Comparison of ENCODE assay signal across 30 mouse cellular contexts in the genomic region with DNA sequence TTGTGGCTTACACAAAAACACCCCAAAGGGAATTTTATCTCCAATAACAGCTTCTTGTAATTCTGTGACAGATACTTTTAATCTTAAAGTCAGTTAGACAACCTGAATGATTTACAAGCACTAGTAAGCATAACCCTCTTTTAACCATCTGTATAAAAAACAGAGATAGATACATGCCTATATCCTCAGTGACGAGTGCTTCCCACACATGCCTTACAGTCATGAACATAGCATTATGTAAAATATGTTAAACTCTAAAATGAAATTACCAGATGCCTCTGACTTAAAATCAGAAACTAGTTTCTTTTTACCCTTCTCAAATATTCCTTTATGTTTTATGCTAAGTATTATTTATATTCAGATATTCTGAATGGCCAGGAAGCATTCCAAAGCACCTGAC.
"Had no signal": no experiment of that assay in that cellular context is flagged by ENCODE, and none has a peak within 500 bp of the region (broad histone marks: within the 10 kb centered on the region; RNA-seq: fewer than 3 reads in every experiment).

No protein-coding gene starts in this region.

- ATAC-seq: liver, embryonic 12.5 days; liver, postnatal 0 days; lung, postnatal 0 days; midbrain, embryonic 13.5 days; midbrain, embryonic 15.5 days; midbrain, embryonic 16.5 days had no signal

- H3K4me3 ChIP-seq: limb, embryonic 10.5 days; limb, embryonic 12.5 days; limb, embryonic 13.5 days; limb, embryonic 15.5 days; liver, embryonic 12.5 days; liver, embryonic 13.5 days; liver, embryonic 15.5 days; lung, embryonic 15.5 days; megakaryocyte, embryonic 14.5 days; midbrain, embryonic 10.5 days; midbrain, embryonic 12.5 days; midbrain, embryonic 13.5 days; midbrain, embryonic 15.5 days; myocyte; neural tube, embryonic 12.5 days; neural tube, embryonic 13.5 days had no signal

- H3K27me3 ChIP-seq: limb, embryonic 12.5 days; limb, embryonic 13.5 days; limb, embryonic 15.5 days; liver, embryonic 12.5 days; liver, embryonic 13.5 days; liver, embryonic 15.5 days; lung, embryonic 15.5 days; megakaryocyte, embryonic 14.5 days; midbrain, embryonic 12.5 days; midbrain, embryonic 13.5 days; midbrain, embryonic 15.5 days; neural tube, embryonic 12.5 days; neural tube, embryonic 13.5 days had no signal

- H3K4me1 ChIP-seq: limb, embryonic 10.5 days; limb, embryonic 12.5 days; limb, embryonic 13.5 days; limb, embryonic 15.5 days; liver, embryonic 12.5 days; liver, embryonic 13.5 days; liver, embryonic 15.5 days; lung, embryonic 15.5 days; megakaryocyte, embryonic 14.5 days; midbrain, embryonic 12.5 days; midbrain, embryonic 13.5 days; midbrain, embryonic 15.5 days; neural tube, embryonic 12.5 days; neural tube, embryonic 13.5 days had no signal

- H3K27ac ChIP-seq: limb, embryonic 10.5 days; limb, embryonic 12.5 days; limb, embryonic 13.5 days; limb, embryonic 15.5 days; liver, embryonic 12.5 days; liver, embryonic 13.5 days; liver, embryonic 14.5 days; liver, embryonic 15.5 days; lung, embryonic 15.5 days; macrophage; midbrain, embryonic 10.5 days; midbrain, embryonic 12.5 days; midbrain, embryonic 13.5 days; midbrain, embryonic 15.5 days; neural tube, embryonic 12.5 days; neural tube, embryonic 13.5 days had no signal

- H3K4me2 ChIP-seq: limb, embryonic 12.5 days; limb, embryonic 13.5 days; limb, embryonic 15.5 days; liver, embryonic 11.5 days; liver, embryonic 12.5 days; liver, embryonic 13.5 days; liver, embryonic 15.5 days; lung, embryonic 14.5 days; lung, embryonic 15.5 days; midbrain, embryonic 12.5 days; midbrain, embryonic 13.5 days; midbrain, embryonic 15.5 days; neural tube, embryonic 12.5 days; neural tube, embryonic 13.5 days had no signal

- DNase-seq: liver; liver, embryonic 13.5 days; liver, postnatal 0 days; lung, adult 18-20 months; lung, adult 2 months; lung, embryonic 14.5 days; lung, postnatal 10 days; lung, postnatal 14 days; lung, postnatal 36 days; lung, postnatal 4 days had no signal

- H3K36me3 ChIP-seq: limb, embryonic 10.5 days; limb, embryonic 12.5 days; limb, embryonic 13.5 days; limb, embryonic 15.5 days; liver, embryonic 12.5 days; liver, embryonic 13.5 days; liver, embryonic 15.5 days; lung, embryonic 15.5 days; midbrain, embryonic 10.5 days; midbrain, embryonic 12.5 days; midbrain, embryonic 13.5 days; midbrain, embryonic 15.5 days; neural tube, embryonic 12.5 days; neural tube, embryonic 13.5 days had no signal

- H3K9ac ChIP-seq: limb, embryonic 12.5 days; limb, embryonic 13.5 days; limb, embryonic 15.5 days; liver, embryonic 12.5 days; liver, embryonic 13.5 days; liver, embryonic 14.5 days; liver, embryonic 15.5 days; liver, postnatal 0 days; lung, embryonic 14.5 days; lung, embryonic 15.5 days; midbrain, embryonic 12.5 days; midbrain, embryonic 13.5 days; midbrain, embryonic 15.5 days; neural tube, embryonic 12.5 days; neural tube, embryonic 13.5 days had no signal

- H3K9me3 ChIP-seq: limb, embryonic 10.5 days; limb, embryonic 12.5 days; limb, embryonic 13.5 days; limb, embryonic 15.5 days; liver, embryonic 12.5 days; liver, embryonic 13.5 days; liver, embryonic 15.5 days; lung, embryonic 15.5 days; midbrain, embryonic 10.5 days; midbrain, embryonic 12.5 days; midbrain, embryonic 13.5 days; midbrain, embryonic 15.5 days; neural tube, embryonic 12.5 days; neural tube, embryonic 13.5 days had no signal
